Mouse (Mus musculus): ENCODE data around the gene Ripk4.

- TF ChIP-seq CTCF (IDR thresholded peaks at IDR 0.05; ENCODE audit: low read depth) (no peak), EP300 (IDR thresholded peaks at IDR 0.05; ENCODE audit: low read depth) (no peak)
These were observed 11.7 kb downstream of the Ripk4 start for GRCm38 (mm10) chr16:97751884-97752283.
